Mouse (Mus musculus): ENCODE measurements around the gene Cfap43.

Gene Cfap43

DNA sequence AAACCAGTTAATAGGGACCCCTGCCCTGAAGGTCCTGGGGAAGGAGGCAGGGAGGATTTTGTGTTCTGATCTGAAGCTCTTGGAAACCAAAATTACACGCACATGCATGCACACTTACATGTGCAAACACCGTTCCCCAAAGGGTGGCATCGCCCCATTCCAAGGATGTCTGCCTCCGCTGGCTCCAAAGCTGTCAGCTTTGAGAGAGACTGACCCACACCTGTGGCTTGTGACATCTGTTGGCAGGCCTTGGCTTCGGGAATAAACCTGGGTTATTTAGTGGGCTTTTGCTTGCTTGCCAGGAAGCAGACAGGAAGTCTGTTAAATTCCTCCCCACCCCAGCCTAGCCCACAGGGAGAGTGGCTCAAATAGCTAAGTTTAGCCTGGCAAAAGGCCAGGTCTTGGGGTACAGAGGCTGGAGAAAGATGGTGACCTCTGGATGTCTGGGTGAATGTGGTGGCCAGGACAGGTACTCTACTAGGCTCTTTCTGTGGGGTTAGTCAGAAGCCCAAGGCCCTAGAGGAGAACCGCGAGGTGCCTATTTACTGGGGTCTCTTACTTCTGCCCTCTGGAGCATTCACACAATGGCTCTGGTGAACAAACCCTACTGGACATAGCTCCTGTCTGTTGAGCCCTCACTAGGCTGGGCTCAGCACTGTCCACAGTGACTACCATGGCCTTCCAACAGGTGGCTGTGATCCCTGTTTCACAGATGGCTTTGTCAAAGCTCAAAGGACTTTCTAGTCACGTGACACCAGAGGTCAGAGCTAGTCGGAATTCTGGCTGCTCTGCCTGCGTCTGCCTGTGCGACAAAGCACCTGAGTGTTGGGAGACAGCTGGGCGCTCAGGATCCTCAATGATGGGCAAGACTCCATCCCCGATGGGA, 16.5 kb downstream of the Cfap43 start:
- no peak for TF ChIP-seq GATA4 (IDR thresholded peaks at IDR 0.05; ENCODE audit: insufficient replicate concordance, low read length)

DNA sequence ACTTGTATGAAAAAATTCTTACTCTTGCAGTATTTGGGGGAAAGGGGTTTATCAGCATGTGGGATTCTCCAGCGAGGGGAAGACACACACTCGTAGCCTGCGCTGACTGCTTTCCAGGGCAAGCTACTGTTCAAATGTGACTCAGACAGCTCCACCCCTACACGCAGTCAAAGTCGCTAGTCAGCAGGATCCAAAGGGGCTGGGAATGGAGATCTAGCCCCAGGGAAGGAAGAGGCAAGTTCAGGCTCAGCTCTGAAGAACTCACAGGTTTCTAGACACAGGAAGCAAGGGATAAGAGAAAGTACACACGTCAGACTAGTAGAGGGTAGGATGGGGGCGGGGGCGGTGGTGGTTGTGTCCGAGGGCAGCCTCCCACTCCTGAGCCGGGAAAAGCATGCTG, 18.5 kb downstream of the Cfap43 start:
- TF ChIP-seq GATA4 (IDR thresholded peaks at IDR 0.05; ENCODE audit: insufficient replicate concordance, low read length) = no peak

DNA sequence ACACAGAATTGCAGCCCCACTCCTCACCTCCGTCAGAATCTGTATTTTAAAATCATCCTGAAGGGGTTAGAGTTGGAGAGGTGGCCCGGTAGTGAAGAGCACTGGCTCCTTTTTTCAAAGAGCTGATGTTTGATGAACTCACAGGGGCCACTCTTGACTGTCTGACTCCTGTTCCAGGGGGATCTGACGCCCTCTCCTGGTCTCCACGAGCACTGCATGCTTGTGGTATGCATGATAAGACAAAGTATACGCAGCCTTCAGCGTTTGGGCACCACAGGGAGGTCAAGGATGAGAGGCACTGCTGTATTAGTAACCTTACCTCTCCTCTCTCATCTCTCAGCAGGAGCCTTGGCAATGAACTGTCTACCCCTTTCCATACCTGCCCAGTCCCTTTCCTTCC, 19.1 kb downstream of the Cfap43 start:
- no peak for TF ChIP-seq GATA4 (IDR thresholded peaks at IDR 0.05; ENCODE audit: insufficient replicate concordance, low read length)

DNA sequence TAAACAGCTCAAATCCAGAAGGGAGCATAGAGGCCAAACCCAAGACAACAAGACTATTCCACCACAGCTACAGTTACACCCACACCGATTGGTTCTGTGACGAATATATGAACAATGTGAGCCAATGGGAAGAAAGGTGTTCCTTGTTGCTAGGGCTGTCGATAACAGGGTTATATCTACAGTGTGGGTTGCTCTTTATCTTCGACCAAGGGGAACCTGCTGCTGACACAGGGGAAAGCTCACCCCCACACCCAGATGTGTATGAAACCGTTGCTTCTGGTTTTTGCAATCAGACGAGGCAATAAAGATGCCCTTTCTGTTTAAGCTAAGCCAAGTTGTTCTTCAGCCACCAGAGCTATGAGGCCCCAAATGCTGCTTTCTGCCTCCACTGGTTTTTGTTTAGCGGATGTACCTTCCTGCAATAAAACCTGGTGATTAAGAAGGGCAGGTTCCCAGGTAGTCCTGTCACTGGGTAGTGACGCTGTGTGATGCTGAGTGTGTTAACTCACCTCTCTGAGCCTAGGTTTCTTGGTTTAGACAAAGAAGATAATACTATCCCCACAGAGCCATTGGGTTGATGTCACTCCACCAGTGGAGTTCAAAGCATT, 20.5 kb downstream of the Cfap43 start:
- no peak for TF ChIP-seq GATA4 (IDR thresholded peaks at IDR 0.05; ENCODE audit: insufficient replicate concordance, low read length)

GRCm38 (mm10) chr19:47893092-47893491, 26.0 kb downstream of the Cfap43 start:
- no peak for TF ChIP-seq GATA4 (IDR thresholded peaks at IDR 0.05; ENCODE audit: insufficient replicate concordance, low read length)

GRCm38 (mm10) chr19:47891562-47892312, 27.4 kb downstream of the Cfap43 start:
- no peak for TF ChIP-seq GATA4 (IDR thresholded peaks at IDR 0.05; ENCODE audit: insufficient replicate concordance, low read length)

GRCm38 (mm10) chr19:47890489-47891130, 28.5 kb downstream of the Cfap43 start:
- no peak for TF ChIP-seq GATA4 (IDR thresholded peaks at IDR 0.05; ENCODE audit: insufficient replicate concordance, low read length)

DNA sequence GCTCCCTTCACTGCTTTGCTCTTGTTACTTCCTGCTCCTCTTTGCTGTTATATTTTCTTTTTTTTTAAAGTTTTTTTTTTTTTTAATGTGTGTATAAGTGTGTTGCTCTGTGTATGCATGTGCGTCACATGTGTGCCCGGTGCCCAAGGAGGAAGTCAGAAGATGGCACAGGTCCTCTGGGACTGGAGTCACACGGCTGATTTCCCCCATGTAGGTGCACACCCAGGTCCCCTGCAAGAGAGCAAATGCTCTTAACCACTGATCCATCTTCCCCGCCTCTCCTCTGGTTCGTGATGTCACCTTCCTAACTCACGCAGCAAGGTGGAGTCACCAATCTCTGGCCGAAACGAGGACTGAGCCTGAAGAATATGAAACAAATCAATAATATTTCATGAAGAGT, 31.1 kb downstream of the Cfap43 start:
- no peak for TF ChIP-seq GATA4 (IDR thresholded peaks at IDR 0.05; ENCODE audit: insufficient replicate concordance, low read length)

DNA sequence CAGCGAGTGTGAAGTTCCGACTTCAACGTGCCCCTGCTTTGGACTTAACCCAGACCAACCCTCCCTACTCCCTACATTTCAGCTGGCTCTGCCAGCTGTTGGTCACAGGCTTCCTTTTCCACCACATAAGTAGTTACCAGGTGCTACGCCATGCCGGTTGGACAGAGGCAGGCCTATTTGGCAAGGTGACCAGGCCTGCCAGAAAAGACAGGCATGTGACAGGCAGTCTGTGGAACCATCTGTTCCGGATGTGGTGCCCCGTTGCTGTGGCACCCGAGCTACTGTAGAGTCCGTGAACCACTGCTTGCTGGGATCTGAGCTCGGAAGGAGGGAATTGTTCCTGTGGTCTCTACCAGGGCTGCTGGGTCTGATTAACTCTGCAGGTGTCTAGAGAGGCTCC, 31.7 kb downstream of the Cfap43 start:
- no peak for TF ChIP-seq GATA4 (IDR thresholded peaks at IDR 0.05; ENCODE audit: insufficient replicate concordance, low read length)

- no peak for TF ChIP-seq GATA4 (IDR thresholded peaks at IDR 0.05; ENCODE audit: insufficient replicate concordance, low read length)
These were observed 32.5 kb downstream of the Cfap43 start for GRCm38 (mm10) chr19:47886617-47887016.

DNA sequence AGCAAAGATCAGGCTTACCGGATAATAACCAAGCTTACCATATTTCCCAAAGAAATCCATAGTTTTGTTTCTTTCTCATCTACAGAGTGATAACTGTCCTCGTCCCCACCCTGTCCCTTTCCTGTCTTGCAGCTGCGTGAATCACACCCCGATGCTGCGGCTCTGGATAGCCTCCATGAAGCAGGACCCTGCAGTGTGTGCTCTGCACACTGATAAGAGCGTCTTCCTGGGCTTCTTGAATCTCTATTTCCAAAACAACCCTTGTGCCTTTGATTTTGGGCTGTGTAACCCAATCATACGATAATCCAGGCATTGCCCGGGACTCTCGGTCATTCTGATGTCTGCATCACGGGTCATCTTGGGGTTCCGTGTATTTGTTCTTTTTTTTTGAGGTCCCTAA, 33.2 kb downstream of the Cfap43 start:
- peak; percentile 56; the same call in 1 of the 2 replicates for TF ChIP-seq GATA4 (IDR thresholded peaks at IDR 0.05; ENCODE audit: insufficient replicate concordance, low read length)

DNA sequence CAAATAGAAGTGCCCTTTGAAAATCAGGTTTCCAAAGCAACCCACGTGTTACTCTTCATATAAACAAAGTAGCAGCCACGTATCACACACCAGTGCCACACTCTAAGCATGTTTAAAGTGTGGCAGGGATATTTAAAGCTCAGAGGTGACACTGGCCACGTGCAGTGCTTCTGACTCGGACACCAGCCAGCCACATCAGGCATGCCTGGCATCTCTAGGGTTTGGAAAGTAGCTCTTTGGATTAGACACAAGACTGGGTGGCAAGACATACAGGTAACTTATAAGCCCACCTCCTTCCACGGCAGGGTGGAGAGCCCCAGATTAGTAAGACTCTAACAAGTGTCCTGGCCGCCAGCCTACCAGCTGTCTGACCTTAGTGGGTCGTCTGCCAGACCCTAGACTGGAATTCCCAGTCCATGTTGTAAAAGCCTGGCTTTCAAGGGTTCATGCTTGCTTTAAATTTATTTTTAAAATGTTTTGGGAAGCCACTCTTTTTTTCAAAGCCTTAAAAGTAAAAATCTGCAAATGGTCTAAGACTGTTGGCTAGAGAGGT, 33.8 kb downstream of the Cfap43 start:
- no peak for TF ChIP-seq GATA4 (IDR thresholded peaks at IDR 0.05; ENCODE audit: insufficient replicate concordance, low read length)

GRCm38 (mm10) chr19:47884296-47885085, 34.6 kb downstream of the Cfap43 start:
- TF ChIP-seq GATA4 (IDR thresholded peaks at IDR 0.05; ENCODE audit: insufficient replicate concordance, low read length) = no peak

DNA sequence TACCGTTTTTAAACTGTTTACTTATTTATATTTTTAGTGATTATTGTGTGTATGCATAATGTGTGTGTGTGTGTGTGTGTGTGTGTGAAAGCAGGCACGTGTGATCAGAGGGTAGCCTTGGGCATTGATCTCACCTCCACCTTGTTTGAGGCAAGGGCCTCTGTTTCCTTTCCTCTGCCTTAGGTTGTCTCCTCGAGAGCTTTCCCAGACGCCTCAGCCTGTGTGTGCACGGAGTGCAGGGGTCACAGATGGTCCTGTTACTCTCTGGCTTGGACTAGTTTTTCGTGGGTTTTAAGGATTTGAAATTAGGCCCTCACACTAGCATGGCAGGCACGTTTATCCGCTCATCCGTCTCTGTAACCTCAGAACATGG, 36.2 kb downstream of the Cfap43 start:
- no peak for TF ChIP-seq GATA4 (IDR thresholded peaks at IDR 0.05; ENCODE audit: insufficient replicate concordance, low read length)
